Mouse (Mus musculus): ENCODE data around the gene Birc3. TPM values are rescaled to one million over a fixed set of nuclear protein-coding genes. Genes with fewer than 3 reads are reported as not detected.

The Birc3 gene
- polyA plus RNA-seq, 1 experiment from 2014 or later, result 4.6 TPM

DNA sequence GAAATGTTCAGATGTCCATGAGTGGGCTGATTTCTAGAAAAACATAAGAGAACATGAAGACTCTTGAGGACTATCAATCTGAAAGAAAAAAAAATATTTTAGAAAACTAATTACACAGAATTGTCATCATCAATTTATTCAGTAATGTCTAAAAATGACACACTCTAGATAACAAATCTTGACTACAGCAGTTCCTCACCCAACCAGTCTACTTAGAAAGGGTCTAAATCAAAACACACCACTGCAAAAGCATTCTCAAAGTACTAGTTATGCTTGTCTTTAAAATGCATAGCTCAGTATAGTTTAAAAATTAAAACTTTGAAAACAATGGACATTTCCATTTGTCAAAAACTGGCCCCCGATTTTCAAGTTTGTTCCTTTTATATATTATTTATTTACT is 37.7 kb downstream of the Birc3 start:
- H3K36me3 ChIP-seq (replicated peaks), result peaks cover 27% of the 10 kb centered on the region
- H3K4me1 ChIP-seq, result peaks cover 20% of the 10 kb centered on the region
- peak overlapping the region; percentile 44 for H3K4me3 ChIP-seq
- DNase-seq (ENCODE audit: low spot score), result no peak
- 83% methylated on average over 1 of the region's 1 CpGs for WGBS
- no peaks in the 10 kb centered on the region for H3K9me3 ChIP-seq
- no peaks in the 10 kb centered on the region for H3K27me3 ChIP-seq (replicated peaks; ENCODE audit: low read depth, poor library complexity, severe bottlenecking)
- H3K27ac ChIP-seq (replicated peaks), result no peak overlapping the region

DNA sequence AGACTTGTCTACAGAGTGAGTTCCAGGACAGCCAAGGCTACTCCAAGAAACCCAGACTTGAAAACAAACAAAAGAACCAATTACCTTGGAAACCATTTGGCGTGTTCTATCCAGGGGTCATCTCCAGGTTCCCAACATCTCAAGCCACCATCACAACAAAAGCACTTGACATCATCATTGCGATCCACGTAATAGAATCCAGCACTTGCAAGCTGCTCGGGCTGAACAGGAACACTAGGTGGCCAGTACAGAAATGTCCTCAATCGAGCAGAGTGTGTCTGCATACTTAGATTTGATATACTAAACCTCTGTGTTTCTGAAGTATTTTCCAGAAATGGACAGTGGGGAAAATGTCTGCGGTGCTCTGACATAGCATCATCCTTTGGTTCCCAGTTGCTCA is 39.6 kb downstream of the Birc3 start:
- WGBS, result 93% methylated on average over 6 of the region's 6 CpGs
- no peak overlapping the region for H3K27ac ChIP-seq (replicated peaks)
- H3K4me1 ChIP-seq, result peaks cover 27% of the 10 kb centered on the region
- H3K27me3 ChIP-seq (replicated peaks; ENCODE audit: low read depth, poor library complexity, severe bottlenecking), result no peaks in the 10 kb centered on the region
- H3K9me3 ChIP-seq, result no peaks in the 10 kb centered on the region
- DNase-seq (ENCODE audit: low spot score), result no peak
- H3K36me3 ChIP-seq (replicated peaks), result peaks cover 36% of the 10 kb centered on the region
- 0 out of 2 replicates have a peak overlapping the region, but pooled peaks have one; percentile 3 for H3K4me3 ChIP-seq

DNA sequence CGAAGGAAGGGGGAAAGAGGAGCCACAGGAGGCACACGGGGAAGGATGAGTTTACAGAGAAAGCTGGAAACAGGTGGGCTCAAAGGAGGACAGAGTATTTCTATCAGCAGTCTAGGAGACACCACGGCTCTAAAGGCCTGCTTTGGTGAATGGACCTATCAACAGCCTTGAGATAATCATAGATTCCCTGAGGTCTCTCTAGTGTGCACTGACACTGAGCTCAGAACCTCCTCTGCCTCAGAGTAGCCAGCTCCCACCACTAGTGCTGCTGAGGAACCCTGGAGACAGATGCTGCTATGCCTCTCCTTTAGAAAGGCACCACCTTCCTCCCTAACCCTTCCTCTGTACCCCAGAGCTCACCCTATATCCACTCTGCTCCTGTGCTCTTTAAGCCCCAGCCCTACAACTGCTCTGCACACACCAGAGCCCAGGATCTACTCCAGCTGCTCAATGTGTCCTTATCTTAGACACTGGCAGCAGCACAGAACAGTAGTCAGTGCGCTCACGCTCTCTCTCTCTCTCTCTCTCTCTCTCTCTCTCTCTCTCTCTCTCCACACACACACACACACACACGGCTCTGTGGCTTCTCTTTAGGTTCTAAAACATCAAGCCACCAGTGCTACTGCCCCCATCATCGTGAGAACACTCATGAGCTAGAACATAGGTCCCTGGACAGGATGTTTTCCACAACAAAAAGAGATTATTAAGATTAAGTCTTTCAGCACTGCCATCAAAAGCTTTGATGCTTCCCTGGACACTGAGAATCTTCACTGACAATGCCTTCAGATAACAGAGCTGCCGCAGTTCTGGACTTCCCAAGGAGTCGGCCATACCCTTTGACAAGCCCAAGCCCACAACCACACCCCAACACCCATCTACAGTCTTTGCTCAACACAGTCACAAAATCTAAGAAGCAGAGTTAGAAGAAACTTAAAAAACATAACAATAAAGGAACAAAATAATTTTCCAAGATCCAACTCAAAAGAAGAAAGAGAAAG is 43.2 kb downstream of the Birc3 start:
- Histone ChIP-seq H3K4me3 (no peak overlapping the region), H3K27me3 (replicated peaks; ENCODE audit: low read depth, poor library complexity, severe bottlenecking) (no peaks in the 10 kb centered on the region), H3K9me3 (no peaks in the 10 kb centered on the region), H3K27ac (replicated peaks) (no peak overlapping the region), H3K4me1 (peaks cover 17% of the 10 kb centered on the region; the same call in 1 of the 2 replicates), H3K36me3 (replicated peaks) (peaks cover 63% of the 10 kb centered on the region)
- WGBS, result 84% methylated on average over 9 of the region's 9 CpGs
- DNase-seq (ENCODE audit: low spot score), result no peak

GRCm38 (mm10) chr9:7828706-7829105 is 44.3 kb downstream of the Birc3 start:
- Histone ChIP-seq H3K4me3 (no peak overlapping the region), H3K27ac (replicated peaks) (no peak overlapping the region), H3K27me3 (replicated peaks; ENCODE audit: low read depth, poor library complexity, severe bottlenecking) (no peaks in the 10 kb centered on the region), H3K36me3 (replicated peaks) (peaks cover 59% of the 10 kb centered on the region), H3K4me1 (peaks cover 13% of the 10 kb centered on the region; the same call in 1 of the 2 replicates), H3K9me3 (no peaks in the 10 kb centered on the region)
- WGBS, result 91% methylated on average over 4 of the region's 4 CpGs
- no peak for DNase-seq (ENCODE audit: low spot score)

DNA sequence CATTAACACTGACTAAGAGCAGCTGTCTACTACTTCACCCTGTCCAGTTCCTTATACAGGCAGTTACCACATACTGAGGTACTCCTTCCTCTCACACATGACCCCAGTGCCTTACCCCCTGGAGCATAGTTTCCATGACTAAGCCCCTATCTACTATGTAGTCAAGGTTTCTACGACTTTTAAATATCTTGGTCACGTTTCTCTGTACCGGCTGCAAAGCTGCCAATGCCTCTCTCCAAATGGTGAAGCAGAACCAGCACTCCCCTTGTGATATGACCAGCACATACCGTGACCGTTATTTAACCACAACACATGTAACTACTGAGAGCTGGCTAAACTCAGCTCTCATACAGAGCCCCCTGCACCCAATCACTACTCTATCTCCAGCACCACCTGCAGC is 48.1 kb downstream of the Birc3 start:
- H3K36me3 ChIP-seq (replicated peaks), result peaks cover 78% of the 10 kb centered on the region
- 92% methylated on average over 5 of the region's 5 CpGs for WGBS

GRCm38 (mm10) chr9:7822758-7823157 is 50.2 kb downstream of the Birc3 start:
- Histone ChIP-seq H3K9me3 (no peaks in the 10 kb centered on the region), H3K4me3 (no peak overlapping the region), H3K36me3 (replicated peaks) (peaks cover 85% of the 10 kb centered on the region), H3K27me3 (replicated peaks; ENCODE audit: low read depth, poor library complexity, severe bottlenecking) (no peaks in the 10 kb centered on the region), H3K27ac (replicated peaks) (no peak overlapping the region), H3K4me1 (no peaks in the 10 kb centered on the region)
- DNase-seq (ENCODE audit: low spot score), result no peak
- WGBS, result 87% methylated on average over 3 of the region's 3 CpGs

More for the DNA sequence above, 48.1 kb downstream of the Birc3 start:
- peaks cover 4% of the 10 kb centered on the region; the same call in 1 of the 2 replicates for H3K4me1 ChIP-seq
- H3K27ac ChIP-seq (replicated peaks), result no peak overlapping the region
- H3K9me3 ChIP-seq, result no peaks in the 10 kb centered on the region
- H3K4me3 ChIP-seq, result no peak overlapping the region
- no peaks in the 10 kb centered on the region for H3K27me3 ChIP-seq (replicated peaks; ENCODE audit: low read depth, poor library complexity, severe bottlenecking)
- DNase-seq (ENCODE audit: low spot score), result no peak

DNA sequence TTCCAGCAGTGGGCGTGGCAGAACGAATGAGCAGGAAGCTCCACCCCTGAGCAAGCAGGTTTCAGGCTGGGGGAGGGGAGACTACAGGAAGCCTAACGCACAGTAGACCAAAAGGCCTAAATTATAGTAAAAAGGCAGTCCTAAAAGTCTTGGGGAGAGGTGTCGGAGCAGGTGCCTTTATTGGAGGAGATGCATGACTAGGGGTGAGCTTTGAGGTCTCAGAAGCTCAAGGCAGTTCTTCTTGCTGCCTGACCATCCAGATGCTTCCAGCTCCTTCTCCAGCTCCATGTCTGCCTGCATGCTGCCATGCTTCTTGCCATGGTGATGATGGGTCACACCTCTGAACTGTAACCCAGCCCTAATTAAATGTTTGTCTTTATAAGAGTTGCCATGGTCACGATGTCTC is 67.9 kb downstream of the Birc3 start:
- Histone ChIP-seq H3K4me3 (no peak overlapping the region), H3K27me3 (replicated peaks; ENCODE audit: low read depth, poor library complexity, severe bottlenecking) (no peaks in the 10 kb centered on the region), H3K9me3 (no peaks in the 10 kb centered on the region), H3K36me3 (replicated peaks) (no peaks in the 10 kb centered on the region), H3K4me1 (no peaks in the 10 kb centered on the region), H3K27ac (replicated peaks) (no peak overlapping the region)
- DNase-seq (ENCODE audit: low spot score), result no peak
- 52% methylated on average over 5 of the region's 5 CpGs for WGBS

Other genes starting within 250 kb of the Birc3 start
- gene Mmp20, start 245.0 kb downstream of the Birc3 start, polyA plus RNA-seq (2016; fragmentation: Nextera tagmentation; extraction: Ambion mirVana), result not detected in 2 replicates
- gene Mmp7, start 181.1 kb downstream of the Birc3 start, polyA plus RNA-seq (2016; fragmentation: Nextera tagmentation; extraction: Ambion mirVana), result not detected in 2 replicates
- gene Tmem123, start 109.1 kb downstream of the Birc3 start, polyA plus RNA-seq (2016; fragmentation: Nextera tagmentation; extraction: Ambion mirVana), result 100 and 110 TPM in 2 replicates
- 30.3 and 35.9 TPM in 2 replicates for gene Birc2, start 36.1 kb downstream of the Birc3 start, polyA plus RNA-seq (2016; fragmentation: Nextera tagmentation; extraction: Ambion mirVana)
- 40.6 and 42.9 TPM in 2 replicates for gene Yap1, start 131.4 kb upstream of the Birc3 start, polyA plus RNA-seq (2016; fragmentation: Nextera tagmentation; extraction: Ambion mirVana)
- gene Cfap300, start 169.6 kb upstream of the Birc3 start, polyA plus RNA-seq (2016; fragmentation: Nextera tagmentation; extraction: Ambion mirVana), result 18.2 and 19.9 TPM in 2 replicates